Mouse (Mus musculus) spleen, adult 10 weeks (tissue): Measurements from ENCODE around the gene Exoc3. TPM values are rescaled to one million over a fixed set of nuclear protein-coding genes. Genes with fewer than 3 reads are reported as not detected.

Experiments
- polyA plus RNA-seq: library from polyadenylated mRNA; stranded (reverse); fragments of 350-450 nt; fragmentation: Illumina TruSeq; extraction: RNeasy Lipid Tissue Mini Kit (QIAGEN cat#74804); gene quantifications from one replicate; pipeline ENCODE4 v1.2.3, GENCODE M21; 2015; ENCODE audit warnings: low replicate concordance; ENCODE audit not compliant: insufficient read depth

Gene Exoc3
- 42.0 TPM for polyA plus RNA-seq

GRCm38 (mm10) chr13:74208317-74208985 is at the start of gene Exoc3:
Gene Exoc3 (minus strand): TSS chr13:74208732.

GRCm38 (mm10) chr13:74121141-74121602 is 87.4 kb downstream of the Exoc3 start, which contains the start of gene Slc9a3:
Gene Slc9a3 (plus strand): TSS chr13:74121457.

Other genes starting within 250 kb of the Exoc3 start
- gene Zdhhc11, start 244.9 kb downstream of the Exoc3 start, polyA plus RNA-seq: not detected
- 3.8 TPM for gene Tppp, start 199.3 kb downstream of the Exoc3 start, polyA plus RNA-seq
- 8.0 TPM for gene Cep72, start 146.4 kb downstream of the Exoc3 start, polyA plus RNA-seq
- not detected for gene Slc9a3, start 87.3 kb downstream of the Exoc3 start, polyA plus RNA-seq
- gene Ahrr, start 83.6 kb upstream of the Exoc3 start, polyA plus RNA-seq: 1.1 TPM
- 131 TPM for gene Pdcd6, start 108.8 kb upstream of the Exoc3 start, polyA plus RNA-seq
- gene Sdha, start 141.5 kb upstream of the Exoc3 start, polyA plus RNA-seq: 244 TPM
- 41.3 TPM for gene Ccdc127, start 141.6 kb upstream of the Exoc3 start, polyA plus RNA-seq
- gene Lrrc14b, start 155.3 kb upstream of the Exoc3 start, polyA plus RNA-seq: not detected
- gene Zfp72, start 182.1 kb upstream of the Exoc3 start, polyA plus RNA-seq: 5.7 TPM
- 8.3 TPM for gene Ftl1-ps1, start 191.0 kb upstream of the Exoc3 start, polyA plus RNA-seq